Comparison of ENCODE assay signal across 1 mouse cellular context in genomic region chr17:8238012-8238710, GRCm38 (mm10).
TF ChIP-seq lines count a peak whose summit lies in the region.

No protein-coding gene starts in this region.

TF ChIP-seq in CH12.LX, 34 proteins besides CTCF, POLR2A, EP300 and RAD21 (continued from another document):
- TF ChIP-seq MXI1 (IDR thresholded peaks at IDR 0.05; ENCODE audit: low read depth, low read length) = no peak
- no peak for TF ChIP-seq UBTF (IDR thresholded peaks at IDR 0.05; ENCODE audit: low read depth, low read length)
TF ChIP-seq in CH12.LX: peak in this region for 6.
